Mouse (Mus musculus): ENCODE results near the gene Dbp.

Dbp gene

DNA sequence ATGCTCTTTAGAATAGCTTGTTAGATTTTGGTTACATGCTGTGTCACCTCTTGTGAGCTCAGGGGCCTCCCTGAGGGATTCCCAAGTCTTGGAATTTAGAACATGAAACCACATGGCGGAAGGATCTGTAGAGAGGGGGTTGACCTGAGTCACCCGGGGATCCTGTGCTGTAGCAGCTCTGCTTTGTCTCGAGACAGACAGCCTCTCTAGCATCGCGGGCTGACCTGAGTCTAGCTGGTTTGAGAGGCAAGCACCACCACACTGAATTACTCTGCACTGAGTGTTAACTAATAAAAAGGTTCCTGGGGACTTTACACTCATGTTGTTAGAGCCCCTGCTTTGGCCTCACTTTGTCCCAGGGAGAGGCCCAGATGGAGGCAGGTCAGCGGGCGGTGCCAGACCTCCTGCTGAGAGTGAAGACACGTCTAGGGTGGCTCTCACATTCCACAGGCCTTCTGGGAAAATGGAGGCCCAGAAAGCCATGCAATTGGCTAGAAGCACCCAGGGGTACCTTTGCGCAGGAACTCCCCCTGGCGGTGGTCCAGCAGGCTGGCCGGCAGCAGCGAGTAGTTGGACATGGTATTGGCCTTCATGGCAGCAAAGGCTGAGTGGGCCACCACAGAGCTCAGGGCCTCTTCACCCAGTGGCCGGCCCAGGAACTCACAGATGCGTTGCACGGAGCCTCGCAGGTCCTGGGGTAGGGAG lies 26.0 kb downstream of the Dbp start:
- peak; percentile 43 for DNase-seq

DNA sequence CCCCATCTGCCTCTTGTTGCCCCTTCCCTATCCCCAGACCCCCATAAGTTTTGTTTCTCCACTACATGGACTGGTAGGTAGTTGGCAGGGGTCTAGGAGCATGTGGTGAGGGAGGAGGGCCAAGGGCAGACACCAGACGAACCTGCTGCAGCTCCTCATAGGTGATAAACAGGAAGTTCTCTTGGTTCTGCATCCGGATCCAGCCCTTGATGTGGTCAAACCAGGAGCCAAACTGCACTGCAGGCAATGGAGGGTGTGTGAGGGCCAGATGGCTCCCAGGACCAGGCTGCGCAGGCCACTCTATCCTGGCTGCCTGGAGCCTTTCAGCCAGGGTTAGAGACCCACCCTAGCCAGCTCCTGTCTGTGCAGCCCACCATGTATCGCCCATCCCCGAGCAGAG lies 28.6 kb downstream of the Dbp start:
- no peak for DNase-seq

DNA sequence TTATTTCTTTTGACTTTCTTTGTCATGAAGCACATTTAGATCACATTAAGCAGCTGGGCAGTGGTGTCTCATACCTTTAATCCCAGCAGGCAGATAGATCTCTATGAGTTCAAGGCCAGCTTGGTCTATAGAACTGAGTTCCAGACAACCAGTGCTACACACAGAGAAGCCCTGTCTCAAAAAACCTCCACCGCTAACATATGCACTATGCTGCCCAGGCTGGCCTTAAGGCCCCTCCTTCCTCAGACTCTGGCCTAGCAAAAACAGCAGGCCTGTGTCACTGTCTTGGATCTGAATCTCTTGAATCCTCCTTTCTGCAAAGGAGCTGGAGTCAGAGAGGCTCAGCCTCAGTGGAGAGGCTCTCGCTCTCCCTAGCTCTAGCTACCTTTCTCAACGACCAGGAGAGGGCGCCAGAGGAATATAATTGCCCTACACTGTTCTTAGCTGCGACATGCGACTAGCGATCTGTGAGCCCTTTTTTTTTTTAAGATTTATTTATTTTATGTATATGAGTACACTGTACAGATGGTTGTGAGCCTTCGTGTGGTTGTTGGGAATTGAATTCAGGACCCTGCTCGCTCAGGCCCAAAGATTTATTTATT lies 34.4 kb downstream of the Dbp start:
- peak; percentile 66 for DNase-seq

DNA sequence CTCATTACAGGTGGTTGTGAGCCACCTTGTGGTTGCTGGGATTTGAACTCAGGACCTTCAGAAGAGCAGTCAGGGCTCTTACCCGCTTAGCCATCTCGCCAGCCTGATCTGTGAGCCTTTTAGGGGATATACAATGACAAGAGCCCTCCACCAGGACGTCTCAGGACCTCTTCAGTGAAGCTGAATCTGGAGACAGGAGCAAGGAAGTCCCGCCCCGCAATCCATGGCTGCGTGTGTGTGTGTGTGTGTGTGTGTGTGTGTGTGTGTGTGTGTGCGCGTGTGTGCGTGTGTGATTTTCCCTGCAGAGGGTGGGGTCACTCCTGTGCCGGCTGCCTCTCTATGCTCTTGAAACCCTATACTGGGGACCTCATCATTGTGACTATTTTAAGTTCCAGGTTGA lies 34.9 kb downstream of the Dbp start:
- DNase-seq = no peak

DNA sequence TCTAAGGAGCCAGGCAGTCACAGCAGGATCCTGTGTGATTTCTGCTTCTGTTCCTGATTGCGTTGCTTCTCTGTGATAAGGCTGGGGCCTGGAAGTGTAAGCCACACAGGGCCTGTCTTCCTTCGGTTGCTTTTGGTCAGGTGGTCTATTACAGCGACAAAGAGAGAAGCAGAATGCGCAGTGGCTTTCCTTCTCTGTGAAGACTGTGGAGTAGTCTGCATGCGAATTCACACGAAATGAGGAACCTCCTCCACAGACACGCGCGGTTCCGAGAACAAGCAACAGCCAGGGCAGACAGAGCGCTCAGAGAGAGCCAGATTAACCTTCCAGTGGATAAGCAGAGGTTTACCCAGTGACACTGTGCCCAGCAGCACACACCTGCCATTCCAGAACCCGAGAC lies 36.4 kb downstream of the Dbp start:
- DNase-seq = no peak

DNA sequence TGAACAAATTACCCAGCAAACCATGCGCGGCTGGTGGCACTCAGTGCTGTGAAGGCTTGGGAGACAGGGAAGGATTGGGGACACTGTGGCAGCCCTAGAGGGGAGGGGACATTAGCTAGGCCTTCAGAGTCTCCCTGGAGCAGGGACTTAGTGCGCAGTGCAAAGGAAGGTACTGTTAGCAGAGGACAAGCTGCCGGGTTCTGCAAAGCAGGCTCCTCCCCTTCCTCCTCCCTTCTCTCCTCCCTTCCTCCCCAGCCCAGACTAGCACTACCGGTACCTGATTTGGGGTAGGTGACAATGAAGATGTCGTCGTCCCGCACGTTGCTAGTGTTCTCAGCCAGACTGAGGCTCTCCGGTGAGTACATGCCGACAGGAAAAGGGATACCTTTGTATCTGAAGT lies 36.9 kb downstream of the Dbp start:
- no peak for DNase-seq

DNA sequence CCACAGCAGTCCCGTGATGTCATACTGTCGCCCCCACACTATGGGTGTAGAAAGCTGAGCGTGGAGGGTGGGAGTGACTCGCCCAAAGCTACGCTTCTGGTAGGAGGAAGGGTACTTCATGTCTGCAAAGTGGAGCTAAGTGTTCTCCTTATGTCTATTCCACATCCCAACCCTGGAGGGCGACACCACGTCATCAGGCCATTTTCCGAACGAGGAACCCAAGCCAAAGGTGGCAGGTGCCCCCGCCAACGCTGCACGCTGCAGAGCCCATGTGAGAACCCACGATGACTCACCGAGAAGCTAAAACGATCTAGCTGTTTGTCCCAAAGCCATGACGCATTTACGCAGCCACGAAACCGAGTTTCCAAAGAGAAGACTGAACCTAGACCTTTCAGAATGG lies 37.5 kb downstream of the Dbp start:
- no peak for DNase-seq

DNA sequence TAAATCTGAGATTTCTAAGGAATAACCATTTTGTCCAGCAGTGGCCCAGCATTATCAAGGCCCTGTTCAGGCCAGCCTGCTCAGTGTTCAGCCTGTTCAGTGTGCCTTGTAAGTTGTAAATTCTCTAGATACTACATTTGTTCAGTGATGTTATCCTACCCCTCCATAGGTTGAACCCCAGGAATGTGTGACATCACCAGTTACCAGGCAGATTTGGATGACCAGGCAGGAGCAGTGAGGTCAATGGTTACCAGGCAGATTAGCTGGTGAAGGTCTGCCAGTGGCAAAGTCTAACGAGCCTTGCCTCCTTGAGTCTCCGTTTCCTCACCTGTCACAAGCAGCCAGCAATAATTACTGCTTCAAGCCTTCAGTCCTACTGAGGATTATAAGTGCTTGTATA lies 39.5 kb downstream of the Dbp start:
- DNase-seq = peak; percentile 66

DNA sequence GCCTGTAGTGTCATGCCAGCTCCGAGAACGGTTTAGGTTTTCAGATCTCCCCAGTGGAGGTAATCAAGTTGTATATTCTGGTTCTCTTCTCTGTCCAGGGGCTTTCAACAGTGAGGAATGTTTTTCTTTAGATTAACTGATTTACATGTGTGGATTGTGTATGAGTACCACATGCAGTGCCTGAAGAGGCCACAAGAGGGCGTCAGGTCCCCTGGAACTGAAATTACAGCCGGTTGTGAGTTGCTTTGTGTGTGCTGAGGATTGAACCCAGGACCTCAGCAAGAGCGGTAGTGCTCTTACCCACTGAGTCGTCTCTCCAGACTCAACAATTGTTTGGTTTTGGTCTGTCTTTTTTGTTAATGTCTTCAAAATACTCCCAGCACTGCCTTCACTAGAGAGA lies 41.6 kb downstream of the Dbp start:
- no peak for DNase-seq

DNA sequence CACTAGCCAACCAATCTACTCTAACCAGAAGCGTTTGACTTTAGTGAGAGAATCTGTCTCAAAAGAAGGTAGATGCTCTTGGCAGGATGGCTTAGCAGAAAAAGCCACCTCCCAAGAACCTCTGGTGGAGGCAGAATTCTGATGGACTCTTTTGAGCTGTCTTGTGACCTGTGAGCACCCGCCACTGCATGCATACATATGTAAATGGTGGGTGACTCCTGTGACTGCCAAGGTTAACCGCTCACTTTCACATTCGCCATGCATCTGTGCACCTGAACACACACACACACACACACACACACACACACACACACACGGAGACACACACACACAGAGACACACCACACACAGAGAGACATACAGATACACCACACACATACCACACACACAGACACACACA lies 42.6 kb downstream of the Dbp start:
- DNase-seq = no peak

DNA sequence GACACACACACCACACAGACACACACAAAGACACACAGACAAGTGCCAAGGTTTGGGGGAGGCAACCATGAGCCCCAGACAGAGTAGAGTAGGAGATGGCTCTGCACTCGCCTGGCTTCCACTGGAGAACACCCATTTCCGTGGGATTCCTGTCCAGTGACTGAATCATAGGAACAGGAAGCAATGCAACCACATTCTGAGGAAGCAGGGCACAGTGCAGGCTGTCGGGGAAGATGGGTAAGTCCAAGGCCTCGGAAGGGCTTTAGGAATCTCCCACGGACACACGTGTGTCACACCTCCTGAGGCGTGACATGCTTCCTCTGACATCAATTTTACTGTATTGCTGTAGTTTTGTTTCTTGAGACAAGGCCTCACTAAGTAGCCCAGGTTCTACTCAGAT lies 43.2 kb downstream of the Dbp start:
- DNase-seq = peak; percentile 30

DNA sequence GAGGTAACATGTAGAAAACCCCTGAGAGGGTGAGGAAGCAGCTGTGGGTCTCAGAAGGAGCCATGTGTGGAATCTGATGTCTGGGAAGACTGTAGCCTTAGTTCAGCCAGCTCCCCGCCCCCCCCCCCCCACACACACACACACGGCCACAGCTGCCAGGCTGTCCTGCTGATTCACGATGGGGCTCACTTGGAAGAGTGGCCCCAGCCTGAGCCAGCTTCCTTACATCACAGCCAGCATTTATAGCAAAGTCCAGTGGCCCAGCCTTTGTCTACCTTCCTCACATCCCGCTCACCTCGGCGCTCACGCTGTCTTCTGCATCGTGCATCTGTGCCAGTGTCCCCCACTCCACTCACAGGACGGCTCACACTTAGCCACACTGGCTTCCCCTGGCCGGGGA lies 44.5 kb downstream of the Dbp start:
- DNase-seq = no peak

DNA sequence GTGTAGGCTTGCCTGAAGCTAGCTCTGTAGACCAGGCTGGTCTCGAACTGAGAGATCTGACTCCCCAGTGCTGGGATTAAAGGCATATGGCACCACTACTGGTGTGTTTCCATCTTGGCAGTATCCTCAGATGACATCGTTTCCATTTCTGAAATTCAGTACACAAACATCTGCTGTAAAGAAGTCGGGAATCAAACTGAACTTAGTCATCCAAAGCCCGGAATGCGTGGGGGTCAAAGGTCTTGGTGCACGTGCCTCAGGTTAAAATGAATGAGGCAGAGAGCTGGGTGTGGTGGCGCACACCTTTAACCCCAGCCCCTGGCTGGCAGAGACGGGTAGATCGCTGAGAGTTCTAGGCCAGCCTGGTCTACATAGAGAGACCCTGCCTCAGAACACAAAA lies 45.3 kb downstream of the Dbp start:
- DNase-seq = peak; percentile 42

DNA sequence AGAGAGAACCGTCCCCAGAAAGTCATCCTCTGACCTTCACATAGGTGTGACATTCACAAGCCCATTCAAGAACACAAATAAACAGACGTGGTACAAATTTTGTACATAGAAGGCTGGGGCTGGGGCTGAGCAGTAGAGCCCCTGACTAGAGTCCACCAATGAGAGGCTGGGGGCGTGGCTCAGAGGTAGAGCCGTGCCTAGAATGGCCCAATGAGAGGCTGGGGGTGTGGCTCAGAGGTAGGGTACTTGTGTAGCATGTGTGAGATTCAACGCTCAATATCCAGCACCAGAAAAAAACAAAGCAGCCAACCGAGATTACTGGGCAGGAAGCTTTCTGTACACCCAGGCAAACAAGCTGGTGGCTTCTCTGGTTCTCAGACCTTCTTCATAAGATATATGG lies 50.8 kb downstream of the Dbp start:
- no peak for DNase-seq

DNA sequence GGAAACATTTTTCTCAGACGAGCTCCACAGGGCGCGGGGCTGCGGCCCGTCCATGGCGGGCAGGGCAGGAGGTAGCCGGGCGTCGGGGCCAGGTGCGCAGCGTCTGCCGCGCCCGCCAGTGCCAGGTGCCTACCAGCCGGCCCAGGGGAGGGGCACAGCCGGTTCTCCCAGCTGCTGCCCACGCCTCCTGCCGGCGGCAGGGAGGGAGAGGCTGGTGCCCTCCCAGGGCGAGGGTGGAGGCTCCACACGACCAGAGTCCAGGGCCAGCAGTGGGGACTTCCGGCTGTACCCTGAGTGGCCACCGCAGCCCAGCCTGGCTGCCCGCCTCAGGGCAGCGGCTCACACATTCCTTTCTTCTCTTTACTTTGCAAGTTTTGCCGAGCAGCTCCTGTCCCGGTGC lies 54.5 kb downstream of the Dbp start:
- peak; percentile 86 for DNase-seq

Measured in kidney, adult 11 months (tissue).